Mouse (Mus musculus) brain, embryonic 18.5 days (tissue): ENCODE measurements around the gene Mast1.

Experiments
- DNase-seq: peaks from one replicate; pipeline ENCODE4 v3.0.0-alpha.2; 2012; ENCODE audit warnings: low read depth, low spot score

The Mast1 gene

GRCm38 (mm10) chr8:84936962-84937546, at the start of gene Mast1:
Gene Mast1 (minus strand): TSS chr8:84937359.
- DNase-seq, result no peak

GRCm38 (mm10) chr8:84986379-84986945, 49.3 kb upstream of the Mast1 start:
- no peak for DNase-seq

GRCm38 (mm10) chr8:84985684-84986378, 48.7 kb upstream of the Mast1 start:
- peak; percentile 84 for DNase-seq

GRCm38 (mm10) chr8:84985049-84985683, 48.0 kb upstream of the Mast1 start:
- no peak for DNase-seq

GRCm38 (mm10) chr8:84984294-84985048, 47.3 kb upstream of the Mast1 start:
- no peak for DNase-seq

GRCm38 (mm10) chr8:84982499-84983011, 45.4 kb upstream of the Mast1 start:
- DNase-seq, result no peak

GRCm38 (mm10) chr8:84981644-84982498, 44.7 kb upstream of the Mast1 start:
- no peak for DNase-seq

GRCm38 (mm10) chr8:84980622-84981358, 43.6 kb upstream of the Mast1 start:
- no peak for DNase-seq

GRCm38 (mm10) chr8:84979599-84980421, 42.7 kb upstream of the Mast1 start:
- peak; percentile 82 for DNase-seq

- no peak for DNase-seq
Observed at GRCm38 (mm10) chr8:84978248-84978940, 41.2 kb upstream of the Mast1 start, which contains the start of gene Junb. Gene Junb (minus strand): TSS chr8:84978718.

- DNase-seq, result no peak
Observed at GRCm38 (mm10) chr8:84977435-84978247, 40.5 kb upstream of the Mast1 start.

GRCm38 (mm10) chr8:84976763-84977434, 39.7 kb upstream of the Mast1 start:
- no peak for DNase-seq

GRCm38 (mm10) chr8:84976031-84976762, 39.0 kb upstream of the Mast1 start:
- DNase-seq, result peak; percentile 73

GRCm38 (mm10) chr8:84975434-84975833, 38.3 kb upstream of the Mast1 start:
- no peak for DNase-seq

GRCm38 (mm10) chr8:84974543-84975142, 37.5 kb upstream of the Mast1 start:
- DNase-seq, result no peak
